ENCODE assay signal across 10 mouse cellular contexts in genomic region chr14:45510787-45511186, GRCm38 (mm10). TPM values are rescaled to one million over a fixed set of nuclear protein-coding genes. Genes with fewer than 3 reads are reported as not detected.
DNase-seq lines count a peak whose midpoint lies in the region; ATAC-seq lines count a peak whose summit lies in the region.
"Had no signal": no experiment of that assay in that cellular context is flagged by ENCODE, and none has a peak within 500 bp of the region (broad histone marks: within the 10 kb centered on the region; RNA-seq: fewer than 3 reads in every experiment).

No protein-coding gene starts in this region.

- no peaks in the 10 kb centered on the region for H3K9me3 ChIP-seq in heart, embryonic 13.5 days
- H3K9me3 ChIP-seq in hindbrain, embryonic 12.5 days (replicated peaks): no peaks in the 10 kb centered on the region

- peak; percentile 13 to 28 for DNase-seq in cerebellum, postnatal 10 days
- no peak for DNase-seq in cerebellum, adult 11 months
- DNase-seq in R1 (ENCODE audit: low read depth, low spot score): peak; percentile 79
- peak; percentile 81 to 88 for DNase-seq in kidney, postnatal 25 days
- no peak for DNase-seq in ovary, postnatal 10 days (ENCODE audit: low spot score)

- no peak overlapping the region for H3K4me3 ChIP-seq in heart, embryonic 13.5 days
- no peak overlapping the region for H3K4me3 ChIP-seq in hindbrain, embryonic 12.5 days
- H3K4me3 ChIP-seq: left cerebral cortex, adult 2 months; myocyte had no signal

- H3K4me1 ChIP-seq in heart, embryonic 13.5 days: peaks cover 98% of the 10 kb centered on the region
- H3K4me1 ChIP-seq in hindbrain, embryonic 12.5 days: peaks cover 36% of the 10 kb centered on the region

- peak overlapping the region; percentile 3; the same call in 1 of the 2 replicates for H3K9ac ChIP-seq in heart, embryonic 13.5 days
- no peak overlapping the region for H3K9ac ChIP-seq in hindbrain, embryonic 12.5 days

- 13% methylated on average over 4 of the region's 4 CpGs for WGBS in heart, embryonic 13.5 days
- WGBS in hindbrain, embryonic 12.5 days: 52% methylated on average over 4 of the region's 4 CpGs

- H3K4me2 ChIP-seq in heart, embryonic 13.5 days: peak overlapping the region; percentile 20
- H3K4me2 ChIP-seq in hindbrain, embryonic 12.5 days (replicated peaks): no peak overlapping the region

- H3K36me3 ChIP-seq in heart, embryonic 13.5 days: peaks cover 39% of the 10 kb centered on the region
- 0 out of 2 replicates have a peak, but pooled peaks cover 2% of the 10 kb centered on the region for H3K36me3 ChIP-seq in hindbrain, embryonic 12.5 days

- no peaks in the 10 kb centered on the region for H3K27me3 ChIP-seq in heart, embryonic 13.5 days (replicated peaks)
- H3K27me3 ChIP-seq in hindbrain, embryonic 12.5 days: no peaks in the 10 kb centered on the region

- H3K27ac ChIP-seq in heart, embryonic 13.5 days (replicated peaks): peak overlapping the region; percentile 61
- no peak overlapping the region for H3K27ac ChIP-seq in hindbrain, embryonic 12.5 days
- H3K27ac ChIP-seq: left cerebral cortex, adult 2 months had no signal

- ATAC-seq in heart, embryonic 13.5 days (ENCODE audit: extremely low read depth, insufficient number of reproducible peaks, low FRiP score, low TSS enrichment): no peak
- no peak for ATAC-seq in hindbrain, embryonic 12.5 days (ENCODE audit: low FRiP score)
- no peak for ATAC-seq in megakaryocyte progenitor cell, adult 5-6 weeks (replicated peaks; ENCODE audit: poor library complexity)

RNA-seq across cellular contexts. Expression of gene Fermt2, which starts 19.1 kb away (rescaled TPM):
- polyA plus RNA-seq in heart, embryonic 13.5 days (2015; fragmentation: Nextera tagmentation; extraction: Ambion mirVana): 170 and 197 TPM in 2 replicates
- 75.1 and 84.3 TPM in 2 replicates for polyA plus RNA-seq in hindbrain, embryonic 12.5 days (2016; fragmentation: Nextera tagmentation; extraction: Ambion mirVana)
- not detected in 2 replicates for total RNA-seq in megakaryocyte progenitor cell, adult 5-6 weeks (2015)
- not detected in 2 replicates for total RNA-seq in megakaryocyte progenitor cell, adult 5-6 weeks (2017)

Comparison
In these comparisons a context has a peak if more than half of its experiments do, and no peak if none do; other contexts are left out.
1. DNase-seq: peak in cerebellum, postnatal 10 days (2 of 2), R1 (single experiment) and kidney, postnatal 25 days (2 of 2); none in cerebellum, adult 11 months (single experiment) and ovary, postnatal 10 days (single experiment).